Mouse (Mus musculus): ENCODE results near the gene Gtse1.

Gene Gtse1

DNA sequence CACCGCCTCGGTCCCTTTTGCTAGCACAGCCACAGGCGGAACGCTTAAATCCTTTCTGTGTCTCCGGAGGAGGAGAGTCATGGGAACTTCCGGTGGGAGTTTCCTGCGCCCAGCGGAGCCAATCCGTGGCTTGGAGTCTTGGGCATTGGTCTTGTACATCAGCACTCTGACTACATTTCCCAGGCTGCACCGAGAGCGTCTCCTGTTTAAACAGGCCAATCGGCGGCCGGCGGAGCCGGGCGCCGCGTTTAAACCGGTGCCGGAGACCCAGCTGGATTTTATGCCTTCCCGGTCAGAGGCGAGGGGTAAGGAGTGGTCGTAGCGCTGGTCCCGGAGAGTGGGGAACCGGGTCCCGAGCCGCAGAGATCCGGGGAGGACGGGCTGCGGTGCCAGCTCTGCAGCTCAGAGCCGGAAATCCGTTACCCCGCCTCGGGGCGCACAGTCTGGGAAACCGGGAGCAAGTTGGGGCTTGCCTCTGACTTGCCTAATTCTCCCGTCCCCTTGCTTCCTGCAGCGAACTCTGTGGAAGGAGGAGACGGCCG, at the start of gene Gtse1:
Gene Gtse1 (plus strand): TSS at position 256 of the 542 bp plus-strand sequence.
- in situ Hi-C loops (cut with MboI, MseI) = loop anchor here (25.0 kb wide), 1 partner anchor 247 kb away; no protein-coding TSS in a partner anchor

DNA sequence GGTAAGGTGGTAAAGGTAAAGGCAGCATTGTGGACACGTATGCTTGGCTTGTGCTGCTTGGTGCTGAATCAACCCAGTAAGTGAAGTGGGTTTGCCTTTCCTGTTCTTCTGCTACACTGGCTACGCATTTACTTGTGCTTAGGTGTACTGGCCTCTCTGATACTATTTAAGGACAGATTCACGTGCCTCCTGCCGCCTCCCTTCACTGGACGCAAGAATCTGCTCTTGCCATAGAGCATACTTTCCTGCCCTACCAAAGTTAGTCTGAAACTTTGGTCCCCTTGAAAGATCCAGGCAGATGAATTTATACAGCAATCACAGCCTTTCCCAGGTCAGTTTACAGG, 49.1 kb upstream of the Gtse1 start:
- in situ Hi-C loops (cut with MboI, MseI) = loop anchor here (5.0 kb wide), 1 partner anchor 93 kb away; no protein-coding TSS in a partner anchor

DNA sequence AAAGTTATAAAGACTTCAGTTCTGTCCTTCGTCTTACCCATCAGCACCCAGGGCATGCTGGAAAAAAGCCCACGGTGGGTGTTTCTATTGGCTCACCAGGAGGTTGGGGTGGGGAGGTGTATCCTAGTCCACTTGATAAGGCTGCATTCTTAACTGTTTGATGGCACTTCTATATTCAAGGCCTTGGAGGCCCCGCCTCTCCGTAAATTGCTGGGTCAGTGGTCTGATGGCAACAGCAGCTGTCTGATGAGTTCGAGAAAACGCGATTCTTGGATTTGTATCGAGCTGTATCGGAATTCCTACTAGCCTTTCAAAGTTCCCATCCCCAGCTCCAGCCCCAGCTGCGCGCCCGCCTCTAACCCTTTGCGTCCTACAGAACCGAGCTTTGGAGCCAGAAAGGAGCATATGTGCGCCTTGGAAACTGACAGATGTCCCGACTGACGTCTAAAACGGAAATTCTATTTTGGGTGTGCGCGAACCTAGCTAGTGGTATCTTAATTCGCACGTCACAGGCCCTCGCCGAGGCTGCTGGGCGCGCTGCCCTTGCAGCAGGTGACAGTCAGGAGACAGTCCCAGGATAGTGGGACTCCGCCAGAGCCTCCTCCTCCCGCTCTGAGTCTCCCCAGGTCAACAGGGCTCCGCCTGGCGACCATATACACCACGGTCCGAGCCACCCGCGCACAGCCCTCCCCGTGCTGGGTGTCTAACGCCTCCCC, 48.6 kb upstream of the Gtse1 start:
- in situ Hi-C loops (cut with MboI, MseI) = loop anchor here (5.0 kb wide), 1 partner anchor 94 kb away; no protein-coding TSS in a partner anchor

DNA sequence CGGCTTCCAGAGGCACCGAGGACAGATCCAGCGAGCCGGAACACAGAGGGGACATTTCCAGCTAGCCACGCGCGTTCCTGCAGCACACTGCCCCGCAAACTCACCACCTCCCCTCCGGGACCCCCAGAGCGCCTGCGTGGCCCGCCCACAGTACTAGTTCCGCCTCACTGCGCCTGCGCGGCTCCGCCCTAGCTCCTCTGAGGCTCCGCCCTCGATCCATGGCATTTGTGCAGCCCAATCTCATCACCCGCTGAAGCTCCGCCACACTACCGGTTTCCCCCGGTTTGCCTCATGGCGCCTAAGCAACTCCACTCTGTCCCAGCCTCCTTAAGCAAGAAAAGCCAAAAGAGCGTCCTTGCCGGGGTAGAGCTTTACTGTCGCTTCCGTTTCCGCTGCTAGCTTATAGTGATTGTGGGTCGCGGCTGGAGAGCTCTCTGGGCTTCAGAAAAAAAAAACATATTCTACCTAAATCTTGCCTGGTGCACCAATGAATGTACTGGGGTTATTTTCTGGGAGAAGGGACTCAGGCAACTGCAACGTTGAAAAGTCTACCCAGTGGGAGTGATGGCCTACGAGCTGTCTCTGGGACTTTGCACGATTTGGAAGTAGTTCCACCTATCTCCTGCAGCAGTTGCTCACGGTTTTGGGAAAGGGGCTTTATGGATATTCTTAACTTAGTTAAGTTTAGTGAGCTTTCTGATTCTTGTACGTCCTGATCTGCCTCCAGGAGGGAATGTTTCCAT, 47.8 kb upstream of the Gtse1 start, which contains the start of gene Cdpf1:
Gene Cdpf1 (minus strand): TSS at position 163 of the 743 bp plus-strand sequence.
- in situ Hi-C loops (cut with MboI, MseI) = loop anchor here (5.0 kb wide), 1 partner anchor 94 kb away; no protein-coding TSS in a partner anchor

DNA sequence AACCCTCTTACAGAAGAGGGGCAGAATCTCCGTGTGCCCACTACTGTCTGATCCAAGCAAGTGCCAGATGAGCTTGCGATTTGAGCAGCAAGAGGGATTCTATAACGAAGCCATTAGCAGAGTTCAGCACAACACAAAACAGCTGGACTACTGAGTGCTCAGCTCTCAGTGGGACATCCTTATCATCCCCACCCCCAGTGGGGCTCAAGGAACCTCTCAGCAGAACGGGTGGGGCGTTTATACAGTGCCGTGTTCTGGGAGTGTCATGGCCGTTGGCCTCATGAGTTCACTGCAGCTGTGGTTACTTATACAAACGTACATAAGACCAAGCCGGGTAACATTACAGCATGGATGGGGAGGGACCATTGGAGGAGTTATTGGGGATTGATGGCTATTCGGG, 46.1 kb upstream of the Gtse1 start:
- in situ Hi-C loops (cut with MboI, MseI) = loop anchor here (5.0 kb wide), 1 partner anchor 96 kb away; no protein-coding TSS in a partner anchor

DNA sequence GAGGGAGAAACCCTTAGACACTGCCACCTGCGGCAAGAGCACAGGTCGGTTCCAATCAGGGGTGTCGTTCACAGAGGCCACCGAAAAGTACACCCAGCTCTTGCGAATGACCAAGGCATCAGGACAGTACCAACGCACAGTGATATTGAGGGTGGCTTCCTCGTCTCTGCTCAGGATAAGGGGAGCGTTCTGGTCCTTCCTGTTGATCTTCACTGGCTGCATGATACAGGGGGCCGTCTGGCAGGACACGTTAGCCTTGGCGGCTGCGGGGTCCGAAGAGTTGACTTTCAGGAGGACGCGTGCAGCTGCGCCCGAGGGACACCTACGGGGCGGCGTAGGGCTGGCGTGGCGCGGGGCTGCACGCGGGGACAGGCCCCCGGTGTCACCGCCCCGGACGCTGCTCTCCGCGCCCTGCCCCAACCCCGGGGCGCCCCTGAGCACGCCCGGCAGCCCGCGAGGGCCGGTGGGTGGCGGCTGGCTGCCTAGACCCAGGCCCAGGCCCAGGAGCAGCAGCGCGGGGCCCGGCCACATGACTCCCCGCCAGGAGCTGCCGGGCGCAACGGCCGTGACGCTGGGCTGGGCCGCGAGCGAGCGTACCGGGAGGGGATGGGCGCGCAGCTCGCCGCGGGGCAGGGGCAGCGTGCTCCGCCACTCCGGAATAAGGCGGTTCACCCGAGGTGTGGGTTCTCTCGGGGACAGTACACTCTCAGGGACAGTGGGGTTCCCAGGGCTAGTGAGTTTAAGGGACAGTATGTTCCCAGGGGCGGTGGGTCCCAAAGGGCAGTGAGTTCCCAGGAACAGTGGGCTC, 38.1 kb upstream of the Gtse1 start, which contains the start of gene Pkdrej:
Gene Pkdrej (minus strand): TSS at position 532 of the 808 bp plus-strand sequence.
- in situ Hi-C loops (cut with MboI, MseI) = no loop called here

DNA sequence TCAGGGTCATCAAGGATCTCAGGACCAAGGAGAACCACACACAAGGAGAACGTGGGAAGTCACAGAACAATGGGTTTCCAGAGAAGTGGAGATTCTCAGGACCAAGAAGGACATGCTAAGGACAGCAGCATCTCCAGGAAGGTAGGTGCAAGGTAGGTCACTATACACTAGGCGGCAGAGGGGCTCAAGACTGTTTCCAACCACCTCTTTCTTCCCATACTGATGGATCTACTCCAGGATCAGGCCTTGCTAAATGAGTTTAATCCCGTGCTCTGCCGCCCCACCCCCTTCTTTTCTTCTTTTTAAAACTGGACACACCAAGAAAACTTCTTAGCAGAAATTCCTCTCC, 37.6 kb upstream of the Gtse1 start:
- in situ Hi-C loops (cut with MboI, MseI) = no loop called here

DNA sequence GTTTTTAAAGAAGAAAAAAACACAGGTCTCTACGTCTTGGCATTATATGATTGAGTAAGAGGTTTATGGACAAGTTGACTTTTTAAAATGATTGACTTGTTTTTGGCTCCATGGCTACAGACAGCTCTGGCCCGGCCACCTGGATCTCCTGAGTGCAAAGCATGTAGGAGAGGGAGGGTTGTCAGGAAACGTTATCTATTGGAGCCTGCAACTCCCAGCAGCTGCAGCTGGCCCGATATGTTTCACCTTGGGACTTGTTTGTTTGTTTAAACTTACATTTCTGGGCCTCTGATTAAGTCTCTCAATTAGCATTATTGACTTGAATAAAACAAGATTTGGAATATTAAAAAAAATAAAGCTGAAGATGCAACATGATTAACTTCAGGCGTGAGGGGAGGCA, 32.9 kb upstream of the Gtse1 start:
- in situ Hi-C loops (cut with MboI, MseI) = no loop called here

DNA sequence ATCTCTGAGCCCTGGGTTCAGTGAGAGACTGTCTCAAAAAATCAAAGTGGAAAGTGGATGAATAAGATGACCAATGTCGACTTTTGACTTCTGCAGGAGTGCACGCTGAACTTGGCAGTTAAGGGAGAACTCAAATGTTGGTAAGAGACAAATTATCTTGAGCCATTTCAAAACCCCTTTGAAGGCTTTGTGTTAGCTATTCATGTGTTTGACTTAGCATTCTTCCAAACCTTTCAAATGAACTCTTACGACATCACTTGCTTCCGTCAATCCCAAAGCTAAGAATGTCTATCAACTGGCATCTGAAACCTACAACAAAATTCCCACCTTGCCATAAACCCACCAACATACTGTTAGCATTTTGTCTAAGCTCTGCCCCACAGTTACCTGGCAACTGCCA, 31.5 kb upstream of the Gtse1 start:
- in situ Hi-C loops (cut with MboI, MseI) = no loop called here

DNA sequence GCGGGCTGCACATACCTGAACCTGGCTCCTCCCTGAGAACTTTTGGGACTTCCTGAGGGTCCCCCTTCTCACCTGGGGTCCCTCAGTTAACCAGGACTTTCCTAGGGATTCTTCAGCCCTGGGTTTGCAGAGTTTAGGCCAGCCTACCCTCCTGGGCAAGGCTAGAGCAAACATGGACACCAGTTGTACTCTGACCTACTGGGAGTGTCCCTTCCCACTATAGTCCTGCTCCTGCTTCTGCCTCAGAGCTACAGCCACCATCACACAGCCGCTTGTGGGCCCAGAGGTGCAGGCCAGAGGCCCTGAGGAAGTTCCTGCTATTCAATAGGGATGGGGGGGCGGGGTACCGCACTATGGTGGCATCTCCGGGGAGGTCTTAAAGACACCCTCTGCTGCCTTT, 30.1 kb upstream of the Gtse1 start:
- in situ Hi-C loops (cut with MboI, MseI) = no loop called here

DNA sequence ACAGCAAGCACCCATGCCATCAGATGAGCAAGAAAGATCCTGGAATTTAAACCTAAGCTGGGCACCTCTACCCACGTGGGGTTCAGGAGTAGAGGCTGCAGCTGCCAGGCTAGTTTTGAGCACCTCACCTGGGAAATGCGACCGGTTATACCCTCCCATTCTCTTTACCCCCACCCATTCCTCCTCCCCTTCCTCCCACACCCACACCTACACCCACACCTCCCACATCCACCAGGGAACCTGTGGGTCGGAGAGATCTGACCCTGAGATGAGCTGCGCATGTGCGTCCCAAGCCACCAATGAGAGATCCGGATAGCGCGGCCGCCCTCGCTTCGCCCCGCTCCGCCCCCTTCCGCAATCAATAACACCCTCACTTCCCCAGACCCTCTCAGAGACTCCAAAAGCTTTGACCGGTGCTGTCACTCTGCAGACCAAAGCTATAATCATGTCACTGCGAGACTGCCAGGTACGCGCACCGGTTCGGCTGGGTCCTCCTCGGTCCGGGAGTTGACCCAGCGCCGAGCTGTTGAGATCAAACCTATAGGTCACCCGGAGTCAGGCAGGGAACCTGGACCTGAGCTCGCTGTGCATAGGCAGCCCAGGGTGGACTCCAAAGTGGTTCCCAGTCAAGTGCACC, 27.5 kb upstream of the Gtse1 start, which contains the start of gene Ttc38:
Gene Ttc38 (plus strand): TSS at position 353 of the 637 bp plus-strand sequence.
- in situ Hi-C loops (cut with MboI, MseI) = no loop called here

DNA sequence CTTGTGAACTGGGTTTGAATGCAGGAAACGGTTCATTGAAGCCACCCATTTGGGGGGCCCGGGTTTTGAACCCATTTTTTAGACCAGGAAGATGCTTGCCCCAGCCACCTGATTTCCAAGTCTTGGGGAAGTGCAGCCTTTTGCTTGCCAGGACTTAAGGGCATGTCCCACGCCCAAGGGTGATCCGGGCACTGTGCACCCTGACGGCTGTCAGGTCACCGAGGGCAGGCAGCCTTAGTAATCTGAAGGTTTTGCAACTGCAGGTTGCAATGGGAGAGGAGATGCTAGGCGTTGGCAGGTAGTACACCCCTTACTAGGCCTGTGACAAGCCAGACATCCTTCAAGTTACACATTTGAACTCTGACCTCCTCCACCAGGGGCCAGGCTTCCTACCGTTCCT, 26.9 kb upstream of the Gtse1 start:
- in situ Hi-C loops (cut with MboI, MseI) = no loop called here

DNA sequence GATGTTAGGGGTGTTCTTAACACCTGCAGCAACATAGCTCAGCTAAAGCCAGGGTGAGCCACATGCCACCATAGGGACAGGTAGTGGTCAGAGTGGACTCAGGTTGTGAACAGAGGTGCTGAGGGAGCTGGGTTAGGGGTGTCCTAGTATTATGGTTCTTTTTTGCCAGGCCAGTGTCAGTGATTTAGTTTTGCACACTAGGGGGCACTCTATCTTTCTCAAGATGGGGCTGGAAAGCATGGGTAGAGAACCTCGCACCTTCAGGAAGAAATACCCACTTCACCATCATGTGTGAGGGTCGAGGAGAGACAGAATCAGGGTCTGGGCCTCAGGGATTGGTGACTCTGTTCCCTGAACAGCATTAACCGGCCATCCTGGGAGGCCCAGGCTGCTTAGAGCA, 24.2 kb upstream of the Gtse1 start:
- in situ Hi-C loops (cut with MboI, MseI) = no loop called here

DNA sequence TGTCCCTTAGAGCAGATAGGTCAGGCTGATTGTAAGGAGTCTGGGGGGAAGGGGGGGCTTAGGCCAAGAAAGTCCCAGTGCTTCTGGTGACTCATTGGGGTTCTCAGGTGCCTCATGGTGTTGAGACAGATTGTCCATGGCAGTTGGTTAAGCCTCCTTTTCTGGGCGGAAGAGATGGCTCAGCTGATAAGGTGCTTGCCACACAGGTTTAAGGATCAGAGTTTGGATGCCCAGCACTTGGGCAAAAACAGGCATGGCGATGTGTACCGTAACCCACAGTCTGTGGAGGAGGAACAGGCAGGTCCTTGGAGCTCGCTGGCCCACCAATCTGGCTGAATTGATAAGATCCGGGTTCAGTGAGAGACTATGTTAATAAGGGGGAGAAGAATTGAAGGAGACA, 22.7 kb upstream of the Gtse1 start:
- in situ Hi-C loops (cut with MboI, MseI) = no loop called here

DNA sequence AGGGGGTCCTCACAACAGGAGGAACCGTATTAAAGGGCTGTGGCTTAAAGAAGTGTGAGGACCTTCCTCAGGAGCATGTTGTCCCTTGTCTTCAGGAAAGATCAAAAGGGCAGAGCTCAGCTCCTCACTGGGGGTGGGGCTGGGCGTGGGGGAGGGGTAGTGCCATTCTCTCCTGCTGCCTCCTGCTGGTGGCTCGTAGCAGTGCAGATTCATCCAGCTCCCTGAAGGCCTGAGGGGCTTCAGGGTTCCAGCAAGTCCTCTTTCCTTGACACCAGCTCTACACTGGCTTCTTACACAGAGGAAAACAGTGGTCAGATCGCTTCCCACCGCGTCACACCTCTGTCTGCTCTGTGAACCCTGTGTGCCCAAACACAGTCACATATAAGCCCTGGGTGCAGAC, 18.6 kb upstream of the Gtse1 start:
- in situ Hi-C loops (cut with MboI, MseI) = no loop called here

DNA sequence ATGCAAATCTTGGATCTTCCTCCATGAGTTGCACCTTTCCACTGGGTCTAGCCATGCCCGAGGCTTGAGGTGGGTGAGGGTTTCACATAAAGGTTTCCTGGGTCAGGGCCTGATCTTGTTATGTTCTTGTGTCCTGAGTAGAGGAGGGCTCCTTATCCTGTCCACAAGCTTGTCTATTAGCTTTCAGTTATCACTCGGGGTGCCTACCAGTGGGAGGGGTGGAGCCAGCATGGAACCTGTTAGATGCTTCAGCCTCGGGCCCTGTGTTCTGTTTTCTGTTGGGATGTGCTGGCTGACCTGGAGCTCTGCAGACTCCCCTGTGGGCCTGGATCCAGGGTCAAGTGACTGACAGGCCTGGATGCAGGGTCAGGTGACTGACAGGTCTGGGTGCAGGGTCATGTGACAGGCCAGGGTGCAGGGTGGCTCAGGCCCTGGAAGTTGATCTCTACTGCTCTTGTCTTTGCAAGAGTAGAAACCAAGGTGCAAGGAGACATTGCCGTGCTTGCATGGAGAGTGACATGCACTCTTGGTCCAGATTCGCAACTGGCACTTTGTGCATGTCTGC, 17.7 kb upstream of the Gtse1 start:
- in situ Hi-C loops (cut with MboI, MseI) = no loop called here

DNA sequence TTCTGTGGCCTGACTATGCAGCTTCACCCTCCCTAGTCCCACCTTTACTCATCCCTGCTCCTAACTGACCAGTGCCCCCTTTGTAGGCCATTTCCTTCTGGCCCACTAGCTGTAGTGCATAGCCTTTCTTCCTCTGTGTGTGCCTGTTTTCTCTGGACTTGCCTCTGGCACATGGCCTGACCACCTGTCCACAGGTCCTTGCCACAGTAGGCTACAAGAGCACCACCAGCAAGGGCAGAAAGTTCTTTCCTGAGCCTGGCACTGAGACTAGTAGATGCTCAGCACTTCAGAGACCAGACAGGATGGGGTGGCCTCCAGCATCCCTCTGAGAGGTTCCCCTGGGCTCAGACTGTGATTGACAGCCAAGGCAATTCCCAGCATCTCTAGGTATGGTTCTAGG, 14.5 kb upstream of the Gtse1 start:
- in situ Hi-C loops (cut with MboI, MseI) = no loop called here

DNA sequence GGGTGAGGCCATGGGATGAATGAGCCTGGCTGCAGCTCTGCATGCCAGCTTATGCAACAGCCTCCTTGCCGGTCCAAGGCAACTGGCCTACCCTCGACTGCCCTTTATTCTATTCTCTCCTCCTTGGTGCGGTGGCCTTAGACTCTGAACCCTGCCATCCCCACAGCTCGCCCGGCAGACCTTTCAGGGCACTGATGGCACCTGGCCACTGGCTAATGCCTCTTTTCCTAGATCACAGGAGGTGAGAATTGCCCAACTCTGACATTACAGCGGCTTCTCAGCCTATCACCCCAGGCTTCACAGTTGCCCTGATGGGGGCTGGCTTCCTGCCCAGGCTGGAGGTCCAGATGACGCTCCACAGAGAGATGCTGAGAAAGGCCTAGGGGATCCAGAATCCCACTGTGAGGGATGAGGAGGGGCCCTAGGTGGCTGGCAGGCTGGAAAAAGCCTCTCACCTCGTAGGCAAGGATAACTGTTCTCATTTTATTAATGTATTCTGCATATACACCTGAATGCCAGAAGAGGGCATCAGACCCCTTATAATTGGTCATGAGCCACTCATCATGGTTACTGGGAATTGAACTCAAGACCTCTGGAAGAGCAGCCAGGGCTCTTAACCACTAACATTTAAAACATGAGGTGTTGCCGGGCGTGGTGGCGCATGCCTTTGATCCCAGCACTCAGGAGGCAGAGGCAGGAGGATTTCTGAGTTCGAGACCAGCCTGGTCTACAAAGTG, 7.7 kb upstream of the Gtse1 start:
- in situ Hi-C loops (cut with MboI, MseI) = loop anchor here (5.0 to 25.0 kb wide), 2 partner anchors 135 to 240 kb away; no protein-coding TSS in a partner anchor

DNA sequence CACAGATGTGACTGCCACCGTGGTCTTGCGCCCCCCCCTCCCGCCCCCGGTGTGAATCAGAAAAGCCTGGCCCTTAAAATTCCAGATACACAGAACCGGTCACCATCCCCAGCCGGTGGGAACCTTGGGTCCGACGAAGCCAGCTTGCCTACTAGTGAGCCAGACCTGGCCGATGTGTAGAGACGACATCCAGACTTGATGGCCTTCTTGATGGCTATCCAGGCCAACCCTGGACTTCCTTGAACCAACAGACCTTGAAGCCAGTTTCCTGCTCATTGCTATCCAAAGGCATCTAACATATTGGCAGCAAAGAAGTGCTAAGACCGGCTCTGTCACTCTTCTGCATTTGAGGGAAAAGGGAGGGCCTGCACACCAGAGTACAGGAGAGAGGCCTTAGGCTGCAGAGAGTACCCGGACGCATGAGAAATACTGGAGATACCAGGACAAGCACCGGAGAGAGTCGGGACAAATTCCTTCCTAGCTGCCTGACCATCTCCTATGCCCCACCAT, 510 bp upstream of the Gtse1 start:
- in situ Hi-C loops (cut with MboI, MseI) = loop anchor here (25.0 kb wide), 1 partner anchor 247 kb away; no protein-coding TSS in a partner anchor

DNA sequence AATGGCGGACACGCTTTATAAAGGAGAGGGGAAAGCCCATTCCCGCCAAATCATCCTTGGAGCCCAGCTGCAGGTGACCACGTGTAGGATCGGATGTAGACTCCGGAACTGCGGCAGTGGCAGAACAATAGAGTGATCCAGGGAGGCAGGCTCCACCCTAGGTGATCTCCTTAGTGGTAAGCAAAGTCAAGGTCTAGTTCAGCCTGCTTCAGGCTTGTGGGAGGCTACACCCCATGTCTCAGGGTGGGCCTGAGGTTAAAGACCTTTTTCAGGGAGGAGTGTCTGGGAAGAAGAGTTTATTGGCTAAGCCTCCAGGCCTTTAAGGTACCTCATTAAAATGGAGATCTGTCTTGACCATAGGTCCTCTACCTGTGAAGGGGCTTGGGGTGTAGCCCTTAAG, 6.4 kb downstream of the Gtse1 start:
- in situ Hi-C loops (cut with MboI, MseI) = loop anchor here (25.0 kb wide), 1 partner anchor 254 kb away; no protein-coding TSS in a partner anchor
